Mouse (Mus musculus) forebrain, embryonic 14.5 days (tissue): ENCODE data around the gene Bphl. TPM values are rescaled to one million over a fixed set of nuclear protein-coding genes. Genes with fewer than 3 reads are reported as not detected.
"Not testable (repeated sequence)": the region's sequence is repeated elsewhere in the genome, so short reads cannot be mapped to it uniquely, and the experiment has no call there.

Experiments
- ATAC-seq: fragments of 200-750 bp; cut with Nextera tagmentation; 2 replicates; pipeline ENCODE4 v1.8.0; 2017; ENCODE audit warnings: mild to moderate bottlenecking, moderate library complexity
- DNase-seq: peaks from one replicate; pipeline ENCODE4 v3.0.0-alpha.2; 2015; ENCODE audit warnings: low spot score
- H3K27ac ChIP-seq: fragments of 300-500 bp; sonication (generic); 2 replicates; pipeline ENCODE4 v1.5.1; 2014; ENCODE audit warnings: low read depth, mild to moderate bottlenecking, control low read depth, low read length, moderate library complexity
- H3K27me3 ChIP-seq: fragments of 300-500 bp; sonication (generic); replicated peaks from 2 replicates; pipeline ENCODE4 v1.6.1; 2014; ENCODE audit warnings: low read length, control low read depth, mixed read lengths; ENCODE audit not compliant: control insufficient read depth, insufficient read depth
- H3K36me3 ChIP-seq: fragments of 300-500 bp; sonication (generic); 2 replicates; pipeline ENCODE4 v1.6.1; 2014; ENCODE audit warnings: low read length, control low read depth; ENCODE audit not compliant: control insufficient read depth, insufficient read depth
- H3K4me1 ChIP-seq: fragments of 300-500 bp; sonication (generic); 2 replicates; pipeline ENCODE4 v1.6.1; 2014; ENCODE audit warnings: antibody characterized with exemption, low read length, control low read depth; ENCODE audit not compliant: control insufficient read depth, insufficient read depth
- H3K4me2 ChIP-seq: fragments of 300-500 bp; sonication (generic); 2 replicates; pipeline ENCODE4 v1.6.1; 2014; ENCODE audit warnings: mild to moderate bottlenecking, control low read depth, low read length
- H3K4me3 ChIP-seq: fragments of 300-500 bp; sonication (generic); 2 replicates; pipeline ENCODE4 v1.5.1; 2014; ENCODE audit warnings: low read depth, low read length, control low read depth
- H3K9ac ChIP-seq: fragments of 300-500 bp; sonication (generic); 2 replicates; pipeline ENCODE4 v1.6.1; 2014; ENCODE audit warnings: mild to moderate bottlenecking, low read length, control low read depth, moderate library complexity
- H3K9me3 ChIP-seq: fragments of 300-500 bp; sonication (generic); replicated peaks from 2 replicates; pipeline ENCODE4 v1.6.1; 2016; ENCODE audit warnings: low read length, control low read depth, mixed read lengths; ENCODE audit not compliant: control insufficient read depth
- WGBS: fragments of 180-500 bp; shearing (Covaris S2); extraction: QIAGEN DNeasy Blood & Tissue Kit; methylation state at CpG from one replicate; pipeline ENCODE4 v1.1.7; 2014; 5-methylcytosine and 5-hydroxymethylcytosine counted together
- polyA plus RNA-seq: library from polyadenylated mRNA; unstranded; fragments of >200 nt; fragmentation: Nextera tagmentation; extraction: Ambion mirVana; gene quantifications from 2 replicates; pipeline ENCODE4 v1.2.1, GENCODE M21; 2014

Gene Bphl
- polyA plus RNA-seq, 1 experiment from 2014 or later = 35.1 TPM

DNA sequence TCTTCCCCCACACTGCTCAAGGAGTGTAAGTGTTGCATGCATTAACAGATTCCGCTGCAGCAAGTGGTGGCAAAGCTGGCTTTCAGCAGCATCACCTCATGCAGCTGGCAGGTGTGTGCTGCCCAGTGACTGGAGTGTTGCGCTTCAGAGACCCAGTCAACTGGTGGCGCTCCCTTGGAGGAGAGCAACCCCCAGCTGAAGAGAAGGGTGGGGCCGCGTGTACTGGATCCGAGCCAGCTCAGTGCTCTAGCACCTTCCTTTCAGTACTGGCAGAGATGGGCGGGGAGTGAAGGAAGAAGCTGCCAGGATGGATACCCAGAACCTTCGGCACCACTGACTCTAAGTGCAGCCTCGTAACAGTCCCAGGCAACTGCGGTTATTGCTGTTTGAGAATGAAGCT, 25.1 kb downstream of the Bphl start:
- no peak overlapping the region for H3K9ac ChIP-seq
- H3K4me1 ChIP-seq = no peaks in the 10 kb centered on the region; the same call in 1 of the 2 replicates
- no peak overlapping the region for H3K4me2 ChIP-seq
- H3K4me3 ChIP-seq = no peak overlapping the region
- H3K36me3 ChIP-seq = no peaks in the 10 kb centered on the region; the same call in 1 of the 2 replicates
- DNase-seq (no peak), ATAC-seq (no peak)
- H3K9me3 ChIP-seq = no peaks in the 10 kb centered on the region
- no peak overlapping the region for H3K27ac ChIP-seq
- H3K27me3 ChIP-seq = no peaks in the 10 kb centered on the region
- 86% methylated on average over 10 of the region's 10 CpGs for WGBS

DNA sequence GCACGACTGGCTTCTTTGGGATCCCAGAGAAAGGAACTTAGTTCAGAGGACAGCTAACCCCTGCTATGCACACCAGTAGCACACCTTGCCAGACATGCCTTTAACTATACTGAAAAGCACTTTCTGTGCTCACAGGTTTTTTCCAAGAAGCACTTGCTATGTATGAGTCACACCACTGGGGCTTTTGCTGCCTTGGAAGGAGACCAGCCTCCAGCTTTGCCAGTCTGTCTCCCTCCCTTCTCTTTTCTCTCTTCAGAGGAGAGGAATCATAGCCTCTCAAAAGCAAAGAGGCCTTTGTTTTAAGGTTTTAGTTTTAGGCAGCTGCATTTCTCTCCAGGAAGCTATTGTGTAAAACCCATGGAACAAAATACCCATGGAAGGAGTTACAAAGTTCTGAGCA, 29.0 kb downstream of the Bphl start:
- no peaks in the 10 kb centered on the region; the same call in 1 of the 2 replicates for H3K4me1 ChIP-seq
- no peak overlapping the region for H3K9ac ChIP-seq
- H3K36me3 ChIP-seq = peaks cover 3% of the 10 kb centered on the region; the same call in 1 of the 2 replicates
- no peak overlapping the region for H3K4me3 ChIP-seq
- ATAC-seq = no peak
- H3K4me2 ChIP-seq = no peak overlapping the region
- H3K27ac ChIP-seq = no peak overlapping the region
- 45% methylated on average over 1 of the region's 1 CpGs for WGBS
- H3K27me3 ChIP-seq = no peaks in the 10 kb centered on the region
- no peak for DNase-seq
- no peaks in the 10 kb centered on the region for H3K9me3 ChIP-seq

DNA sequence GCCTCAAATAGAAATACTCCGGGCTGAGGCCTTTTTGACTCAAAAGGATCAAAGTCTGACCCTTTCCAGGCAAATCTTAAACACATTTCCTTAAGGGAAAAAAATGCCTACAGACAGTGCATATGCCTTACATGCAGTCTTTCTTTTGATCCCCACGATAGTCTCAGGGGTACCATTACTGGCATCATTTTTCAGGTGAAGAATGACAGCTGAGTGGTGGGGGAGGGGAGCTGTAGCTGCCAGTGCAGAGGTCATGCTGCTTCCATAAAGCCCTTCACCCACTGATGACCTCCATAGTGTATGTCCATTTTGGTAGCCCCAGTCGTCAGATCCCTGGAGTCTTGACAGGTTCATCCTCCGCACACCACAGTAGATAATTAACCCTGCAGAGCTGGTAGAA, 32.9 kb downstream of the Bphl start:
- peaks cover 14% of the 10 kb centered on the region for H3K36me3 ChIP-seq
- ATAC-seq (no peak), DNase-seq (no peak)
- no peak overlapping the region for H3K9ac ChIP-seq
- no peak overlapping the region for H3K4me3 ChIP-seq
- 81% methylated on average over 4 of the region's 4 CpGs for whole genome bisulfite sequencing
- no peak overlapping the region for H3K4me2 ChIP-seq
- no peaks in the 10 kb centered on the region for H3K27me3 ChIP-seq
- no peaks in the 10 kb centered on the region for H3K9me3 ChIP-seq
- no peak overlapping the region for H3K27ac ChIP-seq
- H3K4me1 ChIP-seq = peaks cover 2% of the 10 kb centered on the region; the same call in 1 of the 2 replicates

GRCm38 (mm10) chr13:34071836-34072235, 34.4 kb downstream of the Bphl start:
- no peak for DNase-seq

DNA sequence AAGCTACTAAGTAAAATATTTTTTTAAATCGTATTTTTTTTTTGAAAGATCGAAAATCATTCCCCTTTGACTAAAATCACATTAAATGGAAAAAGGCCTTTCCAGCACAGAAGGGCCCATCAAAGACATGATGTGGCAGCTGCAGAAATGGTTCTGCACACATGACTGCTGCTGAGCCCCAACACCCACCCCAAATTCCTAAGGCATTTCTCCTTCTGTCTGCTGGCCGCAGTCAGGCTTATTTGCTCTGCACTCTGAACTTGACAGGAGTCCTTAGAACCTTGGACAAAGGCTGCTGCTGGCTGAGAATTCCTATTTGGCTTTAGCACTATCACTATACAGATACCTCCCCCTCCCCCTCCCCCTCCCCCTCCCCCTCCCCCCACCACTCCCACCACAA, 35.5 kb downstream of the Bphl start:
- H3K4me1 ChIP-seq = peaks cover 5% of the 10 kb centered on the region; the same call in 1 of the 2 replicates
- H3K9me3 ChIP-seq = no peaks in the 10 kb centered on the region
- H3K4me2 ChIP-seq = no peak overlapping the region
- no peak overlapping the region for H3K4me3 ChIP-seq
- H3K36me3 ChIP-seq = peaks cover 21% of the 10 kb centered on the region
- no peaks in the 10 kb centered on the region for H3K27me3 ChIP-seq
- no peak overlapping the region for H3K9ac ChIP-seq
- DNase-seq (no peak), ATAC-seq (no peak)
- 72% methylated on average over 3 of the region's 3 CpGs for WGBS
- no peak overlapping the region for H3K27ac ChIP-seq

More at GRCm38 (mm10) chr13:34071836-34072235, 34.4 kb downstream of the Bphl start:
- H3K27me3 ChIP-seq = no peaks in the 10 kb centered on the region
- peaks cover 21% of the 10 kb centered on the region for H3K36me3 ChIP-seq
- H3K4me2 ChIP-seq = no peak overlapping the region
- H3K9me3 ChIP-seq = no peaks in the 10 kb centered on the region
- 76% methylated on average over 6 of the region's 6 CpGs for WGBS
- no peak for ATAC-seq
- peaks cover 5% of the 10 kb centered on the region; the same call in 1 of the 2 replicates for H3K4me1 ChIP-seq
- H3K4me3 ChIP-seq = no peak overlapping the region
- H3K9ac ChIP-seq = no peak overlapping the region
- no peak overlapping the region for H3K27ac ChIP-seq

- H3K27ac ChIP-seq, DNase-seq, H3K4me3 ChIP-seq, H3K9me3 ChIP-seq, ATAC-seq, H3K4me2 ChIP-seq, H3K9ac ChIP-seq, H3K27me3 ChIP-seq: not testable (repeated sequence)
- Histone ChIP-seq H3K4me1 (peaks cover 10% of the 10 kb centered on the region; the same call in 1 of the 2 replicates), H3K36me3 (peaks cover 18% of the 10 kb centered on the region)
- 94% methylated on average over 9 of the region's 17 CpGs for WGBS
These were observed 37.0 kb downstream of the Bphl start for GRCm38 (mm10) chr13:34074441-34074840.

DNA sequence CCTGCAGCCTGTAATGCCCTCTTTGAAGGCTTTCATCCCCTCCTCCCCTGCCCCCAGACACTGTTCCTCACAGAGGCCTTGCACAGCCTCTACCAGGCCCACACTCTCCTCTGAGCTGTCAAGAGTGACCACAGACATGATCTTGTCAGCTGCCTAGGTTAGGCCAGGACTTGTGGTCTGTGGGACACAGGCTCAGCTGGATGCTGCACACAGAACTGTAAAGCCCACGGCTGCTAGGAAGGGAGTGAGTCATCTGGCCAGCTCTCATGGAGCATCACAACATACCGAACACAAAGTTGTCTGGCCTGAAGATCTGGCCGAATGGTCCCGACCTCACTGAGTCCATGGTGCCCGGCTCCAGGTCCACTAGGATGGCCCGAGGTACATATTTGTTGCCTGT, 38.5 kb downstream of the Bphl start:
- peak overlapping the region; percentile 17; the same call in 1 of the 2 replicates for H3K9ac ChIP-seq
- H3K4me2 ChIP-seq = peak overlapping the region; percentile 77
- peaks cover 10% of the 10 kb centered on the region; the same call in 1 of the 2 replicates for H3K4me1 ChIP-seq
- ATAC-seq, DNase-seq, H3K9me3 ChIP-seq, H3K27me3 ChIP-seq, H3K27ac ChIP-seq: not testable (repeated sequence)
- peak overlapping the region; percentile 85 for H3K4me3 ChIP-seq
- WGBS = 83% methylated on average over 6 of the region's 6 CpGs
- peaks cover 18% of the 10 kb centered on the region for H3K36me3 ChIP-seq

DNA sequence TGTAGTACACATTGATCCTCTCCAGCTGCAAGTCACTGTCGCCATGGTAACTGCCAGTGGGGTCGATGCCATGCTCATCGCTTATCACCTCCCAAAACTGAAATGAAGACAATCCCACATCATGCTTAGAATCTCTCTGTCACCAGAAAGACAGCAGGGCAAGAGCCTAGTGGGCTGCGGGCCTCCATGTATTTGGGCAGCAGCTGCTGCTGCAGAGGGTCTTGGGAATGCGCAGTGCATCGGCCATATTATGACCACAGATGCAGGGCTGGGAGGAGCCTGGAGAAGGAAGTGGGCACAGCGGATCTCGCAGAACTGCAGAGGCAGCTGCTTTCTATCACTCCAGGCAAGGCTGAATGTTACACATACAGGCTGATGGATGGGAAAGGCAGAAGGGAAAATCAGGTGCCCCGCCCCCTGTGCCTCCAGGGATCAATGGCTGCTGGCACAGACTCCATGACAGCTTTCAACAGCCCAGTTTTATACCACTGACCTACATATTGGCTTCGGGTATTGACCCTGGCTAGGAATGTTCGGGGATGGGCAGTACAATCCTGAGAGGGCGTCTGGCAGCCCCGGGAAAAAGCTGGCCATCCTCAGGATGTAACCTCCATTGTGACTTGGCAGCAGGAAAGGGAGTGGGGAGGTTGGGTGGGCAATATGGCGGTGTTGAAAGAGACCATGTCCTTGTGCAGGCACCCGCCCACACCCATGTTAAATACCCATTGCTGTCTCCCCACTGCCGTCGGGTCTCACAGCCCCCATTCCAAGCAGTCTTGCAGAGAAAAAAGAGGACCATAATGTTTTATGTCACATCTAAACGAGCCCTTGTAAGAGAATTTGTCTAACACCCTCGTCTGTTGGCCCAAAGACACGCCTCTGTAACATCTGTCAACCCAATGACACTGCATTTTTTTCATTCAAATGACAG, 39.4 kb downstream of the Bphl start:
- Histone ChIP-seq H3K9ac (peak overlapping the region; percentile 92), H3K4me1 (peaks cover 11% of the 10 kb centered on the region; the same call in 1 of the 2 replicates), H3K36me3 (peaks cover 18% of the 10 kb centered on the region), H3K4me2 (peak overlapping the region; percentile 77), H3K27me3 (no peaks in the 10 kb centered on the region), H3K9me3 (no peaks in the 10 kb centered on the region), H3K27ac (peak overlapping the region; percentile 87), H3K4me3 (peak overlapping the region; percentile 85)
- DNase-seq (peak; percentile 64), ATAC-seq (peak; percentile 47)
- WGBS = 60% methylated on average over 20 of the region's 20 CpGs
